Mouse (Mus musculus) gonadal fat pad, adult 2 months (tissue): ENCODE results near the gene Krt12. TPM values are rescaled to one million over a fixed set of nuclear protein-coding genes. Genes with fewer than 3 reads are reported as not detected.

ENCODE experiments used
- DNase-seq: peaks from one replicate; pipeline ENCODE4 v3.0.0-alpha.2; 2012; ENCODE audit warnings: low read depth
- polyA plus RNA-seq: library from polyadenylated mRNA; depleted of rRNA; stranded (reverse); fragments of >200 nt; gene quantifications from 2 replicates; pipeline ENCODE4 v1.2.3, GENCODE M21; 2012; rRNA removed

The Krt12 gene
- polyA plus RNA-seq, 1 experiment = not detected

- DNase-seq = no peak
These were observed 24.0 kb downstream of the Krt12 start for GRCm38 (mm10) chr11:99398084-99398483.

- no peak for DNase-seq
These were observed 25.4 kb downstream of the Krt12 start for GRCm38 (mm10) chr11:99396661-99397060.

DNA sequence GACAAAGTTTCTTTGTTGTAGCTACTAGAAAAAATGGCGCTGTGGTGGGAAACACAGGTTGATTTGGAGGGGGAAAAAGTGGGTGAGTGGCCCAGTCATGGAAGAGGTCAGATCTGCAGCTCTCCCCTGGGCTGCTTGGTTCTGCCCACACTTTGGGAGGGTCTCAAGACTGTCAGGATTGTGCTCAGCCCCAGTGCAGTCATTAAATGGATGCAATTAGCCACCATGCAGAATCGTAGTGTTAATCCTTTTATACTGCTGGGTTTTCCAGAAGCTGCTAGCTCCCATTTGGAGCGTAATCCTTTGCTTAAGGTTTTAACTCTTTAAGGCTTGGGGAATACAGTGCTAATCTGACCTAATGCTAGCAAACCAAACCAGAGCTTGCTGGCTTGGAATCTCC lies 26.0 kb downstream of the Krt12 start:
- no peak for DNase-seq

DNA sequence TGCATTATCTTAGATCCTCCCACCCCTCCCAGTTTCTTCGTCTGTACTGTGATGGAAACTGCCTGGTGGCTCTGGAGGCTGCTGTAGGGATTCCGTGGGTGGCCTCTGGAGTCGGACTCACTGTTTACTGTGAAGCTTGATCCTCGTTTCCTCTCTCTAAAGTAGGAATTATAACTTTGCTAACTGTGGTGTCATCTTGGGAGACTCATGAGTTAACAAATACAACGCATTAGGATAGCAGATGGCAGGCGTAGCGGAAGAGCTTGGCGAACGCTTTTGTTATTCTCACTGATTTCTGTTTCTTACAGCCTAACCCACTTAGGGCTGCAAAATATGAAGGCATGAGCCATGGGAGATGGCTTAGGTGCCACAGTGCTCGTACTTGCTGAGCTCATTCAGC lies 29.6 kb downstream of the Krt12 start:
- no peak for DNase-seq

GRCm38 (mm10) chr11:99391375-99391774 lies 30.7 kb downstream of the Krt12 start:
- no peak for DNase-seq

DNA sequence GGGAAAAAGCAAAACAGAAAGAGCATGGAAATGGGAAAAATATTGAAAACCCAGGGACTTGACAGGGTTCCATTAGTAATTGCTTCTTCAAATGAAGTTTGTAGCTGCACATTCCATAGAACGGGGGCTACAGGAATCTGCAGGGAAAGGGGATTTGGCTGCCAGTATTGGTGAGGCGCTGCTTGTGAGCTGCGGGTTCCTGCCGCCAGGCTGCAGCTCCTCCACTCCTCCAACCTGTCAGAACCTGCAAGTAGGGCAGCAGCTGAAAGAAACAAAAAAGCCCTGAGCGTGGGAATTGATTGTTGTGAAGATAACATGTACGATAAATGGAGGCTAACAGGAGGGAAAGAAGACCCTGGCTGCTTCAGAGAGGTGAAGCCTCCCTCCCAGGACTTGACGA lies 31.2 kb downstream of the Krt12 start:
- DNase-seq = peak; percentile 31

GRCm38 (mm10) chr11:99389264-99389663 lies 32.8 kb downstream of the Krt12 start, which contains the start of gene Krt10:
Gene Krt10 (minus strand): TSS chr11:99389364.
- DNase-seq = no peak

GRCm38 (mm10) chr11:99388661-99389060 lies 33.4 kb downstream of the Krt12 start:
- no peak for DNase-seq

- DNase-seq = no peak
These were observed 36.0 kb downstream of the Krt12 start for GRCm38 (mm10) chr11:99385813-99386721.

DNA sequence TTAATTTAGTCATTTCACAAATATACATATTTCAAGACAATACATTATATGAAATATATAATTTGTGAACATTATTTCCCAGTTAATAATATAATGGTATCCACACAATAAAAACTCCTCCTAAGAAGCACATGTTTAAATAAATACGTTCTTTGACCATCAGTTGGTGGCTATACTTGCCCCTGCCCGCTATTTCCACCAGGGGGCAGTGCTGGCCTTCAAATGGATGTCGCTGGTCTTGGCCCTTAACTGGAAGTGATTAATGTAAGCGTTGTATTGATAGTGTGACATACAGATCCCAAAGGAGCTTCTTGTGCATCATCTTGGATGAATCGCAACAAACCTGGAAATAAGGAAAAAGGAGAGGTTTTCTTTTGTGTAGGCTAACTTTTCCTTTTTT lies 42.5 kb downstream of the Krt12 start:
- no peak for DNase-seq

DNA sequence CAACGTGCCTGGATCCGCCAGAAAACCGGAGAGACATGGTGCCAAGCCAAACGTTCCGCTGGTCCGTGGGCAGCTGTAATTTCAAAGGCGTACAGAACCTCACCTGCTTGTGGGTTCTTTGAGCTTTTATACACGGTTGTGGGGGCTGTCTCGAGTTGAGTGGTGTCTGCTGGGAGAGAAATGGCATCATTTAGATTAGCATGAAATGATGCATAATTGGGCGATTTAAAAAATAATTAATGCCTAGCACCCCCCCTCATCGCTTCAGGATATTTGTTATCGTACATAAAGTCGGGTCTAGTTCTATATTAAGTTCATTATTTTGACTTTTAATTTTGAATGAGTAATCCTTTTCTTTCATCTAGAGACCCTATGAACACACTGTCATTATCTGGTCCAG lies 47.3 kb downstream of the Krt12 start, which contains the start of gene Krt28:
Gene Krt28 (minus strand): TSS at position 101 of the 400 bp plus-strand sequence.
- no peak for DNase-seq

DNA sequence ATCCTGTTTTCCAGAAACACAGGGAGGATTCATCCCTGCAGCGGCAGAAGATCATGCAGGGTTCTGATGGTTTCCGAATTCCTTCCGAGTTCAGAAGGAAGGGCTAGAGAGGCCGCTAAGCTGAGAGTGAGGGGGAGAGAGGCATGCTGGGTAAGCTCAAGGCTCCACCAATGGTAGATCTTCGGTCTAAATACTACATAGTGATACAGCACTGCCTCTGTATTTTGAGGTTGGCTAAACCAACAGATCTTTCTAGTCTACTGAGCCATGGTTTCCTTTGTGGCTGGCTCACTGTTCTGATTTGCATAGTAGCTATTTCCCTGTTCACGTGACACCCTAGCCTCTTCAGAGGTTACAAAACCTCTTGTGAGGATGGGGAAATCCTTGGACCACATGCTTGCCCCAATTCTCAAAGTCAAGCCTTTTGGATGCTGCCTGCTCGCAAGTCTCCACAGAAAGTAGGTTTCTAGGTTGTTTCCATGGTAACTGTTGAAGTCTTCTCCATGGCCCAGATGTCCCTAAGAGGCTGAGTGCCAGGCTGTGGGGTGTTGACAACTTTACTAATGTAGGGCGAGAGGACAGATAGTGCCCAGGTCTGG lies 52.1 kb downstream of the Krt12 start:
- DNase-seq = no peak

- no peak for DNase-seq
These were observed 52.8 kb downstream of the Krt12 start for GRCm38 (mm10) chr11:99369229-99369628.

GRCm38 (mm10) chr11:99366791-99367190 lies 55.3 kb downstream of the Krt12 start:
- DNase-seq = no peak

Other genes with a start within 250 kb of the Krt12 start
- 19.0 and 19.3 TPM in 2 replicates for gene Smarce1, start 191.2 kb downstream of the Krt12 start, polyA plus RNA-seq
- gene Krt222, start 178.2 kb downstream of the Krt12 start, polyA plus RNA-seq = 0.25 and 0.68 TPM in 2 replicates
- not detected in 2 replicates for gene Krt24, start 137.0 kb downstream of the Krt12 start, polyA plus RNA-seq
- gene Krt25, start 99.3 kb downstream of the Krt12 start, polyA plus RNA-seq = not detected in 2 replicates
- gene Krt26, start 84.3 kb downstream of the Krt12 start, polyA plus RNA-seq = not detected in 2 replicates
- not detected in 2 replicates for gene Krt27, start 71.2 kb downstream of the Krt12 start, polyA plus RNA-seq
- gene Krt28, start 47.4 kb downstream of the Krt12 start, polyA plus RNA-seq = not detected in 2 replicates
- gene Krt10, start 32.9 kb downstream of the Krt12 start, polyA plus RNA-seq = 0.93 and 1.2 TPM in 2 replicates
- 0.30 and 0.61 TPM in 2 replicates for gene Krt20, start 15.9 kb upstream of the Krt12 start, polyA plus RNA-seq
- gene Krt23, start 70.9 kb upstream of the Krt12 start, polyA plus RNA-seq = 20.2 and 32.9 TPM in 2 replicates
- not detected in 2 replicates for gene Krt39, start 99.1 kb upstream of the Krt12 start, polyA plus RNA-seq
- not detected in 2 replicates for gene Krt40, start 120.9 kb upstream of the Krt12 start, polyA plus RNA-seq
- gene Krtap3-3, start 128.6 kb upstream of the Krt12 start, polyA plus RNA-seq = 0.66 and 1.0 TPM in 2 replicates
- gene Krtap3-2, start 134.6 kb upstream of the Krt12 start, polyA plus RNA-seq = not detected in 2 replicates
- not detected in 2 replicates for gene Gm11939, start 137.2 kb upstream of the Krt12 start, polyA plus RNA-seq
- gene Krtap3-1, start 144.4 kb upstream of the Krt12 start, polyA plus RNA-seq = not detected in 2 replicates
- gene Krtap1-5, start 158.8 kb upstream of the Krt12 start, polyA plus RNA-seq = not detected in 2 replicates
- not detected in 2 replicates for gene Krtap1-4, start 161.4 kb upstream of the Krt12 start, polyA plus RNA-seq
- gene Krtap1-3, start 169.1 kb upstream of the Krt12 start, polyA plus RNA-seq = not detected in 2 replicates
- not detected in 2 replicates for gene Krtap9-3, start 175.8 kb upstream of the Krt12 start, polyA plus RNA-seq
- not detected in 2 replicates for gene Gm11938, start 181.0 kb upstream of the Krt12 start, polyA plus RNA-seq
- not detected in 2 replicates for gene Gm11937, start 187.9 kb upstream of the Krt12 start, polyA plus RNA-seq
- gene Krtap2-4, start 192.6 kb upstream of the Krt12 start, polyA plus RNA-seq = not detected in 2 replicates
- not detected in 2 replicates for gene Gm11562, start 198.2 kb upstream of the Krt12 start, polyA plus RNA-seq
- not detected in 2 replicates for gene Krtap4-1, start 206.0 kb upstream of the Krt12 start, polyA plus RNA-seq
- gene Krtap4-2, start 212.8 kb upstream of the Krt12 start, polyA plus RNA-seq = not detected in 2 replicates
- not detected in 2 replicates for gene Krtap4-7, start 221.8 kb upstream of the Krt12 start, polyA plus RNA-seq
- not detected in 2 replicates for gene Gm11555, start 228.0 kb upstream of the Krt12 start, polyA plus RNA-seq
- not detected in 2 replicates for gene Gm11563, start 236.7 kb upstream of the Krt12 start, polyA plus RNA-seq
- gene Krtap4-6, start 243.7 kb upstream of the Krt12 start, polyA plus RNA-seq = not detected in 2 replicates